In genomic region chr11:120188102-120188480, GRCm38 (mm10) we compare ENCODE assay signal across 9 mouse cellular contexts. TPM values are rescaled to one million over a fixed set of nuclear protein-coding genes. Genes with fewer than 3 reads are reported as not detected.
A peak's percentile ranks its signal among the peaks of the same experiment; 100 is the strongest.
DNase-seq lines count a peak whose midpoint lies in the region; ATAC-seq and TF ChIP-seq lines count a peak whose summit lies in the region.
"Had no signal": no experiment of that assay in that cellular context is flagged by ENCODE, and none has a peak within 500 bp of the region (broad histone marks: within the 10 kb centered on the region; RNA-seq: fewer than 3 reads in every experiment).

No protein-coding gene starts in this region.

- H3K27me3 ChIP-seq in erythroblast, embryonic 14.5 days (ENCODE audit: control insufficient read depth): peaks cover 92% of the 10 kb centered on the region
- peaks cover 13% of the 10 kb centered on the region; the same call in 1 of the 2 replicates for H3K27me3 ChIP-seq in ES-Bruce4 (ENCODE audit: control insufficient read depth, insufficient read depth, low read length, poor library complexity, severe bottlenecking)
- H3K27me3 ChIP-seq in embryonic facial prominence, embryonic 15.5 days: no peaks in the 10 kb centered on the region
- H3K27me3 ChIP-seq in hindbrain, embryonic 14.5 days (ENCODE audit: control insufficient read depth, insufficient read depth, low read length): no peaks in the 10 kb centered on the region
- H3K27me3 ChIP-seq in liver, embryonic 14.5 days (ENCODE audit: control insufficient read depth, insufficient read depth, low read length): peaks cover 61% of the 10 kb centered on the region

- no peak overlapping the region for H3K27ac ChIP-seq in ES-Bruce4 (ENCODE audit: insufficient read depth, low read length)
- peak overlapping the region; percentile 94; the same call in 1 of the 2 replicates for H3K27ac ChIP-seq in embryonic facial prominence, embryonic 15.5 days (replicated peaks)
- peak overlapping the region; percentile 97 for H3K27ac ChIP-seq in hindbrain, embryonic 14.5 days
- H3K27ac ChIP-seq in liver, embryonic 14.5 days: no peak overlapping the region
- H3K27ac ChIP-seq in olfactory bulb, adult 2 months (ENCODE audit: insufficient read depth, low read depth, low read length): 0 out of 2 replicates have a peak overlapping the region, but pooled peaks have one; percentile 77

- ATAC-seq in erythroblast, adult 5-6 weeks (replicated peaks; ENCODE audit: low FRiP score, poor library complexity, severe bottlenecking): no peak
- ATAC-seq in embryonic facial prominence, embryonic 15.5 days (ENCODE audit: insufficient number of reproducible peaks, low FRiP score, low TSS enrichment, low read depth): no peak
- no peak for ATAC-seq in hindbrain, embryonic 14.5 days (ENCODE audit: low FRiP score)
- ATAC-seq in liver, embryonic 14.5 days (ENCODE audit: insufficient read depth): no peak
- ATAC-seq in granulocyte monocyte progenitor cell, adult 5-6 weeks (replicated peaks; ENCODE audit: poor library complexity, severe bottlenecking): no peak

- WGBS in embryonic facial prominence, embryonic 15.5 days: 1% methylated on average over 24 of the region's 24 CpGs
- under 1% methylated on average over 24 of the region's 24 CpGs for WGBS in hindbrain, embryonic 14.5 days
- under 1% methylated on average over 24 of the region's 24 CpGs for WGBS in liver, embryonic 14.5 days (ENCODE audit: insufficient replicate concordance)
- 4% methylated on average over 24 of the region's 24 CpGs for WGBS in olfactory bulb, adult 2 months

- no peak for DNase-seq in hindbrain, embryonic 14.5 days (ENCODE audit: low spot score)
- no peak for DNase-seq in liver, embryonic 14.5 days (ENCODE audit: low read depth in 3 of 3, low spot score in 3 of 3)

- peaks cover 2% of the 10 kb centered on the region; the same call in 1 of the 2 replicates for H3K9me3 ChIP-seq in erythroblast, embryonic 14.5 days (ENCODE audit: control insufficient read depth, low read length)
- H3K9me3 ChIP-seq in ES-Bruce4 (replicated peaks; ENCODE audit: control insufficient read depth, insufficient read depth, low read length, poor library complexity, severe bottlenecking): no peaks in the 10 kb centered on the region
- no peaks in the 10 kb centered on the region for H3K9me3 ChIP-seq in embryonic facial prominence, embryonic 15.5 days (replicated peaks)
- H3K9me3 ChIP-seq in hindbrain, embryonic 14.5 days (ENCODE audit: control insufficient read depth, low read length): no peaks in the 10 kb centered on the region
- no peaks in the 10 kb centered on the region for H3K9me3 ChIP-seq in liver, embryonic 14.5 days (ENCODE audit: control insufficient read depth, low read length)

- TF ChIP-seq POLR2A in ES-Bruce4 (IDR thresholded peaks at IDR 0.05; ENCODE audit: insufficient read depth, low read length): no peak
- no peak for TF ChIP-seq POLR2A in olfactory bulb, adult 2 months (IDR thresholded peaks at IDR 0.05; ENCODE audit: insufficient read depth, low read depth, low read length)

- TF ChIP-seq CTCF in ES-Bruce4 (IDR thresholded peaks at IDR 0.05; ENCODE audit: low read depth, low read length): no peak
- TF ChIP-seq CTCF in liver, embryonic 14.5 days (IDR thresholded peaks at IDR 0.05; ENCODE audit: low read depth): no peak
- no peak for TF ChIP-seq CTCF in olfactory bulb, adult 2 months (IDR thresholded peaks at IDR 0.05; ENCODE audit: insufficient read depth, low read depth, low read length)

- H3K4me2 ChIP-seq in embryonic facial prominence, embryonic 15.5 days (replicated peaks): peak overlapping the region; percentile 79
- H3K4me2 ChIP-seq in hindbrain, embryonic 14.5 days (replicated peaks): peak overlapping the region; percentile 98
- peak overlapping the region; percentile 61 for H3K4me2 ChIP-seq in liver, embryonic 14.5 days (ENCODE audit: low read depth)

- no peaks in the 10 kb centered on the region for H3K36me3 ChIP-seq in erythroblast, embryonic 14.5 days (ENCODE audit: control insufficient read depth)
- 0 out of 2 replicates have a peak, but pooled peaks cover 2% of the 10 kb centered on the region for H3K36me3 ChIP-seq in ES-Bruce4 (ENCODE audit: control insufficient read depth, insufficient read depth, low read length, poor library complexity, severe bottlenecking)
- no peaks in the 10 kb centered on the region for H3K36me3 ChIP-seq in embryonic facial prominence, embryonic 15.5 days
- no peaks in the 10 kb centered on the region for H3K36me3 ChIP-seq in hindbrain, embryonic 14.5 days (replicated peaks; ENCODE audit: control insufficient read depth, insufficient read depth)
- no peaks in the 10 kb centered on the region for H3K36me3 ChIP-seq in liver, embryonic 14.5 days (replicated peaks; ENCODE audit: control insufficient read depth, insufficient read depth, low read depth)
- H3K36me3 ChIP-seq: G1E had no signal

- TF ChIP-seq EP300 in ES-Bruce4 (IDR thresholded peaks at IDR 0.05; ENCODE audit: insufficient read depth, low read depth, low read length): no peak
- TF ChIP-seq EP300 in liver, embryonic 14.5 days (IDR thresholded peaks at IDR 0.05; ENCODE audit: low read depth): no peak

- H3K4me3 ChIP-seq in erythroblast, embryonic 14.5 days (replicated peaks): peak overlapping the region; percentile 59
- peak overlapping the region; percentile 33; the same call in 1 of the 2 replicates for H3K4me3 ChIP-seq in ES-Bruce4 (ENCODE audit: low read depth, low read length)
- H3K4me3 ChIP-seq in embryonic facial prominence, embryonic 15.5 days (replicated peaks): peak overlapping the region; percentile 78
- H3K4me3 ChIP-seq in hindbrain, embryonic 14.5 days (replicated peaks; ENCODE audit: low read length): peak overlapping the region; percentile 69
- H3K4me3 ChIP-seq in liver, embryonic 14.5 days (ENCODE audit: insufficient read depth in 1 of 2, low read depth in 2 of 2, low read length in 2 of 2): peak overlapping the region; percentile 59 to 60
- peak overlapping the region; percentile 63 for H3K4me3 ChIP-seq in olfactory bulb, adult 2 months (ENCODE audit: insufficient read depth, low read depth, low read length)

- H3K9ac ChIP-seq in ES-Bruce4 (ENCODE audit: low read depth, poor library complexity, severe bottlenecking): peak overlapping the region; percentile 77
- peak overlapping the region; percentile 84 for H3K9ac ChIP-seq in embryonic facial prominence, embryonic 15.5 days
- H3K9ac ChIP-seq in hindbrain, embryonic 14.5 days: peak overlapping the region; percentile 98
- peak overlapping the region; percentile 42; the same call in 1 of the 2 replicates for H3K9ac ChIP-seq in liver, embryonic 14.5 days (replicated peaks)

- peaks cover 18% of the 10 kb centered on the region for H3K4me1 ChIP-seq in erythroblast, embryonic 14.5 days (ENCODE audit: control insufficient read depth)
- H3K4me1 ChIP-seq in ES-Bruce4 (ENCODE audit: control insufficient read depth, insufficient read depth, low read length): peaks cover 2% of the 10 kb centered on the region
- peaks cover 63% of the 10 kb centered on the region for H3K4me1 ChIP-seq in embryonic facial prominence, embryonic 15.5 days
- peaks cover 48% of the 10 kb centered on the region for H3K4me1 ChIP-seq in hindbrain, embryonic 14.5 days (replicated peaks; ENCODE audit: control insufficient read depth, insufficient read depth, low read length)
- peaks cover 0 to 14% of the 10 kb centered on the region in 2 experiments; a peak in 2 of 4 replicates for H3K4me1 ChIP-seq in liver, embryonic 14.5 days (replicated peaks; ENCODE audit: control insufficient read depth in 2 of 2, insufficient read depth in 2 of 2, low read length in 1 of 2)
- H3K4me1 ChIP-seq in olfactory bulb, adult 2 months (ENCODE audit: control insufficient read depth, insufficient read depth, low read length): peaks cover 39% of the 10 kb centered on the region

RNA-seq across cellular contexts. Expression of gene Slc38a10, which starts 36.9 kb away (rescaled TPM):
- polyA plus RNA-seq in erythroblast, embryonic 14.5 days (2012): 6.1 and 6.2 TPM in 2 replicates
- 7.7 and 10.7 TPM in 2 replicates for total RNA-seq in erythroblast, adult 5-6 weeks (2015; ENCODE audit: low replicate concordance)
- total RNA-seq in erythroblast, adult 5-6 weeks (2017; ENCODE audit: low replicate concordance): 22.4 and 39.9 TPM in 2 replicates
- polyA plus RNA-seq in ES-Bruce4 (2011; ENCODE audit: insufficient read depth, insufficient read length, low read depth, missing spikeins): 44.0 and 50.3 TPM in 2 replicates
- polyA plus RNA-seq in embryonic facial prominence, embryonic 15.5 days (2015; fragmentation: Nextera tagmentation; extraction: Ambion mirVana): 90.2 and 94.5 TPM in 2 replicates
- polyA plus RNA-seq in hindbrain, embryonic 14.5 days (2014; fragmentation: Nextera tagmentation; extraction: Ambion mirVana): 92.9 and 93.8 TPM in 2 replicates
- 15.9 and 21.0 TPM in 2 replicates for polyA plus RNA-seq in liver, embryonic 14.5 days (2012; rRNA removed)
- 21.8 and 23.3 TPM in 2 replicates for polyA plus RNA-seq in liver, embryonic 14.5 days (2014; fragmentation: Nextera tagmentation; extraction: Ambion mirVana)
- polyA plus RNA-seq in olfactory bulb, adult 2 months (2012; ENCODE audit: insufficient read depth, insufficient read length, low replicate concordance, missing spikeins): 77.6 TPM in 1 of 2 replicates, not detected in the other
- total RNA-seq in granulocyte monocyte progenitor cell, adult 5-6 weeks (2014; fragmentation: Nextera tagmentation): 58.8 and 62.4 TPM in 2 replicates
- total RNA-seq in granulocyte monocyte progenitor cell, adult 5-6 weeks (2017): 43.5 and 51.5 TPM in 2 replicates

RNA-seq across cellular contexts. Expression of gene Bahcc1, which starts 44.7 kb away (rescaled TPM):
- polyA plus RNA-seq in erythroblast, embryonic 14.5 days (2012): 0.17 and 0.21 TPM in 2 replicates
- 2.1 and 3.3 TPM in 2 replicates for total RNA-seq in erythroblast, adult 5-6 weeks (2015; ENCODE audit: low replicate concordance)
- total RNA-seq in erythroblast, adult 5-6 weeks (2017; ENCODE audit: low replicate concordance): 0.84 and 2.0 TPM in 2 replicates
- polyA plus RNA-seq in ES-Bruce4 (2011; ENCODE audit: insufficient read depth, insufficient read length, low read depth, missing spikeins): 21.2 and 21.6 TPM in 2 replicates
- 7.9 and 9.3 TPM in 2 replicates for polyA plus RNA-seq in embryonic facial prominence, embryonic 15.5 days (2015; fragmentation: Nextera tagmentation; extraction: Ambion mirVana)
- 15.9 and 16.3 TPM in 2 replicates for polyA plus RNA-seq in hindbrain, embryonic 14.5 days (2014; fragmentation: Nextera tagmentation; extraction: Ambion mirVana)
- 1.5 and 1.6 TPM in 2 replicates for polyA plus RNA-seq in liver, embryonic 14.5 days (2012; rRNA removed)
- polyA plus RNA-seq in liver, embryonic 14.5 days (2014; fragmentation: Nextera tagmentation; extraction: Ambion mirVana): 0.75 and 1.2 TPM in 2 replicates
- polyA plus RNA-seq in olfactory bulb, adult 2 months (2012; ENCODE audit: insufficient read depth, insufficient read length, low replicate concordance, missing spikeins): not detected in 2 replicates
- total RNA-seq in granulocyte monocyte progenitor cell, adult 5-6 weeks (2014; fragmentation: Nextera tagmentation): 22.5 and 22.9 TPM in 2 replicates
- total RNA-seq in granulocyte monocyte progenitor cell, adult 5-6 weeks (2017): 4.7 and 5.9 TPM in 2 replicates

Comparison
In these comparisons a context has a peak if more than half of its experiments do, and no peak if none do; other contexts are left out.
1. H3K27ac ChIP-seq: peak in embryonic facial prominence, embryonic 15.5 days (single experiment), hindbrain, embryonic 14.5 days (single experiment) and olfactory bulb, adult 2 months (single experiment); none in ES-Bruce4 (single experiment) and liver, embryonic 14.5 days (single experiment).
2. H3K9ac ChIP-seq: peak in every context shown above with its lines; median percentile 98 in hindbrain, embryonic 14.5 days; 84 in embryonic facial prominence, embryonic 15.5 days; 77 in ES-Bruce4; 42 in liver, embryonic 14.5 days.
3. Peak in every context shown above with its lines, with median percentiles within 50 percentile points of each other: H3K4me3 ChIP-seq and H3K4me2 ChIP-seq.